Mouse (Mus musculus): ENCODE measurements around the gene Ywhah. TPM values are rescaled to one million over a fixed set of nuclear protein-coding genes. Genes with fewer than 3 reads are reported as not detected.

Ywhah gene
- polyA plus RNA-seq (2017; shearing (Covaris generic)): 100 to 1,000 TPM; 206 to 398 (median 214) TPM

DNA sequence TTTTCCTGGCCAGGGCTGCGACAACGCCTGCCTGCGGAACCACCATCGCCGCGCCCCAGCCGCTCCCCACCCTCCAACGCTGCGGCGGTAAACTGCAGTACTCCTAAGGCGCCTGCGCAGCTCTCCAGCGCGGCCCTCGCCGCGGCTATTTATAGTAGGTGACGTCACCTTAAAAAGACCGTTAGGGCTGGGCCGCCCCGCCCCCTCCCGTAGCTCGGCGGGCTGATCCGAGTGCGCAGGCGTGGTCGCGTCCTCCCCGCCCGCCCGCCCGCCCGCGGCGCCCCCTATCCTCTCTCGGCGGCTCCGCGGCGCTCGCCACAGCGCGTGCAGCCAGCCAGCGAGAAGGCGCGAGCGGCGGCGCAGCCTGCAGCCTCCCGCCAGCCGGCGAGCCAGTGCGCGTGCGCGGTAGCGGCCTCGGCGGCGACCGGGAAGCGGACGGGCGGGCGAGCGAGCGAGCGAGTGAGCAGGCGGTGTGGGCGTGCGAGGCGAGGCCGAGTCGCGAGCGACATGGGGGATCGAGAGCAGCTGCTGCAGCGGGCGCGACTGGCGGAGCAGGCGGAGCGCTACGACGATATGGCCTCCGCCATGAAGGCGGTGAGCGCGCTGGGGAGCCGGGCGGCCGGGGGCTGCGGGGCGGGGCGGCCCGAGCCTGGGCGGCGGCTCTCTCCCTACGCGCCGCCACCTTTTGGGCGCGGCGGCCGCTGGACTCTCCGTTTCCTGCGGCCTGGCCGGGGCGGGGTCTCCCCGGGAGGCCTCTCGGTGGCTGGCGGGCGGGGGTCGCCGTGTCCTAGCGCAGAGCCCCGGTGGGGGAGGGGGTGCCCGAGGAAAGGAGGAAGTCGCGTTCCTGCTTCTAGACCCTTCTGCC lies at the start of gene Ywhah:
Gene Ywhah, plus strand, starts transcription at position 256 of the 865 bp plus-strand sequence.
- peak; percentile 91 for ATAC-seq

DNA sequence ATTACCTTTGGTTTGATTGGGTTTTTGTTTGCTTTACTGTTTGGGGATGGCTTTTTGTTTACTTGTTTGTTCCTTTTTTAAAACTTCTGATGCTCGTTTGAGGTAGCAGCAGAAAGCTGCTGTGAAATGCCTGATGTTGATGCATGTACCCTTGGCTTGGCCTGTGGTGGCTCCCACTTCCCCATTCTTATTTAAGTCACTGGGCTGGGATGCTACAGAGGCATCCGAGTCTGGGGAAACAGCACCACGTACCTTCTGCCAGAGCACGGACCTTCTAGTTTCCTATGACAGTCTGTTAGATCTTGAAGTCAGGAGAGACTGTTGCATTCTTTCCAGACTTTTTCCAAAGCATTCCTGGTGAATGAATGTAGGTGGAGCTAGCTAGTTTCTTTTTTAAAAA lies 42.1 kb upstream of the Ywhah start:
- no peak for ATAC-seq

DNA sequence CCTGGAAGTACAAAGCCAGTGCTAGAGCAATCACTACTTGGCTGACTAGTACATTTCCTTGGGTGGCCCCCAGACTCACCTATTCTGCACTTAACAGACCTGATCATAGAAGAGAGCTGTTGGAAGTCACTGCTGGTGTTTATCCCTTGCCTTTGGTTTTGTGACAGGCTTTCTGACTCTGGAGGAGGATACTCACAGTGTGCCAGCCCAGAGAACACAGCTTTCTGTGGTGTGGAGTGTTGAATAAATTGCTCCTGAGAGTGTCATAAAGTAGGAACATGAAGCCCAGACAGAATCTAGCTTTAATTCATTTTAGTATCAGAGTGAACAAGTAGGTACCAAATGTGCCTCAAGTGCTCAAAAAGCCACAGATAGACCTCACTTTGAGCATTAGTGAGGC lies 41.4 kb upstream of the Ywhah start:
- no peak for ATAC-seq

DNA sequence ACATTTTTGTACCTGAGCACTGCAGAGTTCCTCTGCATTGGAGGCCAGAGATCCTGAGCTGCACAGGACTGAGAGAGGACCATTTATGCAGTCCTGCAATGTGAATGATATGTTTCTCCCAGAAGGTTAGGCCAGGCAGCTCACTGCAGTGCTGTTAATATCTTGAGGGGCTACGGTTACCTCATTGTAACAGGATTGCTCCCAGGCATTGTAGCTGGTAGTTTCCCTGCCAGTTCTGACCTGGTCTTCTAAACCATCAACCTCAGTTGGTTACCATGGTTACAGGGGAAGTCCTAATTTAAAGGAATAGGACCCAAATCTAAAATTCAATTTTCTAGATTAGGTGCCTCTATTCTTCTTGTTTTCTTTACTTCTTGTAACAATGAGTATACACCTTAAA lies 33.2 kb upstream of the Ywhah start:
- no peak for ATAC-seq

DNA sequence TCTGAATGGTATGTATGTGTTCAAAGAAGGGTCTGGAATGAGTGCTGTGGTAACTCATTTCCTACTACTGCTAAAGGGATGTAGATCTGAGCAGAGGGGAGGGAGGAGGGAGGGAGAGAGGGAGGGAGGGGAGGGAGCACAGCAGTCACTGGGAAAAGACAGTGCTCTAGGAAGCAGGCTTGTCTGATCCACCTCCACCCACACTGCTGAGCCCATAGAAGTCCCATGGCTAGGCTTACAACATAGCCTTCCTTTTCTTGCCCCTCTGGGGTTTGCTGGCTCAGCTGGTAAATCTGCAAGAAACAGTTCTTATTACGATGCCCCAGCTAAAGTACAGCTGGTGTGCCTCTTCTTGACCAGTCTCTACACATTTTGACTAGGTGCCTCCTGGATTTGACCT lies 30.7 kb upstream of the Ywhah start:
- no peak for ATAC-seq

DNA sequence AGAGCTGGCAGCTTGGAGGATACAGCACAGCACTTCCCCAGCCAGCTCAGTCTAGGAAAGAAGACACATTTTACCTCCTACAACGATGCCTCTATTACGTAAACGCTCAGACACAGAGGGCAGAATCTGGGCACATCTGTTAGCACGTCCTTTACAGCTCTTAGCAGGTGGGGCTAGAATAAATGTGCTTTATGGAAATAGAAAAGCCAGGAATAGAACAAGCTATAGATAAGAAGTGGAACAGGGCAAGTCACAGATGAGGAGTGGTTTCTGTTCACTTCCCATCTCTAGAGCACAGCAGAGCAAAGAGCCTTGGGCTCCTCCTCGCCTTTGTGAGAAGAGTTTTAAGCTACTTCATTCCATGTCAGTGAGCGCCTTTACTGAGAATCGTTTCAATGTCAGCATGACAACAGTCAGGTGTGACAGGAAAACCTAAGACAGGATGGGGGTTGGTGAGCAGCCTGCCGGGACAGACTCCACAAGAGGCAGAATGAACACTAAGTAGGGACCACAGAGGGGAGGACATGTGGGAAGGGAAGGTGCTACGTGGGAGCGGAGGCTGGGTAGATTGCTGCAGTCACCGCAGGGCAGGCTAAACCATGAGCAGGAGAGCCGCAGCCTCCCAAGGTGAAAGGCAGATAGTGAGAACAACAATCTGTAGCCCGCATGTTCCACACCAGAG lies 28.5 kb upstream of the Ywhah start:
- no peak for ATAC-seq

DNA sequence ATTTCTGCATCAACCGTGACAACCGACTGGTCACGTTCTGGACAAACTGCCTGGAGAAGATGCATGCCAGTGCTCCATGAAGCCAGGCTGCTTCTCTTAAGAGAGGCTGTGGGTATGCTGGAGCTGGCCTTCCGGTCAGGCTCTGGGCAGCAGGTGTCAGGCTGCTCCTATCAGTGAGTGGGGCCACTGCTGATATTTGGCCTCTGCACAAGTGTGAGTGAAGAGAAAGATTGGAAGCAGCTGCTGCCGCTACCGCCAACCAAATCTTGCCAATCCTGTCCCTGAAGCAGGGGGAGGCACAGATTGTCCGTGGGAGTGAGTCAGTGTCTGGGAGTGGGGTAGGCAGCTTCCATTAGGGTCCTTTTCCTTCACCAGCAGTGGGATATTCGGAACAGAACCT lies 27.5 kb upstream of the Ywhah start:
- no peak for ATAC-seq

DNA sequence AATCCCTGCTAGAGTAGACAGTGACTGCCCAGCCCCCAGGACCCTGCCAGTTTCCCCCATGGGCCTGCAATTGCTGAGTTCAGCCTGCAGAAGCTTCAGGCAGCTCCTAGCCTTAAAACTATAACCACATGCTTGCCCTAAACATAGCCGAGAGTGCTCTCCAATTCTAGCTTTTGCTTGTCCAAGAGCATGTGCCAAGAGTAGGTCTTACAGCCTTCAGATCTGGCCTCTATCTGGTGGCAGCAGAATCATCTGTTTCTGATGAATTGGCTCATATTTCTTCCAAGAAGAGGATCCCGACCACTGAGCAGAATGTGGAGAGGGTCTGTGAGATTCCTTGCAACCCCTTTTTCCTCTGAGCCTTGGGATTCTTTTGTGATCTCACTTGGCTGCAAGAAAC lies 24.1 kb upstream of the Ywhah start:
- ATAC-seq: no peak

DNA sequence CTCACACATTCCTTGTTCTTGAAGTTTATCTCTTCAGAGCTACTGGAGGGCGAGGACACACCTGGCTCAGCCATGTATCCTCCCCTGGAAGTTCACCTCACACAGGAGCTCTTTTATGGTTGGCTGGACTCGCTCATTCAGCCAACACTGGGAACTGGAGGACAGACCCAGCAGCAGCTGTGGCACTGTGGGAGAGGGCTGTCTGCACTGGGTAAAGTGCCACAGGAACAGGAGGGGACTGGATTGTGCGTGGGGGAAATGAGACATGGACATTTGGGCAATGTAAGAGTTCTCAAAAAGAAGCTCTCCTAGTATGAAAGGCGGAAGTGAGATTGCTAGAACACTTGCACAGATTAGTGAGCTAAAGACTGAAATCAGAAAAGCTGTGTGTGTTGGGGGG lies 22.9 kb upstream of the Ywhah start:
- no peak for ATAC-seq

DNA sequence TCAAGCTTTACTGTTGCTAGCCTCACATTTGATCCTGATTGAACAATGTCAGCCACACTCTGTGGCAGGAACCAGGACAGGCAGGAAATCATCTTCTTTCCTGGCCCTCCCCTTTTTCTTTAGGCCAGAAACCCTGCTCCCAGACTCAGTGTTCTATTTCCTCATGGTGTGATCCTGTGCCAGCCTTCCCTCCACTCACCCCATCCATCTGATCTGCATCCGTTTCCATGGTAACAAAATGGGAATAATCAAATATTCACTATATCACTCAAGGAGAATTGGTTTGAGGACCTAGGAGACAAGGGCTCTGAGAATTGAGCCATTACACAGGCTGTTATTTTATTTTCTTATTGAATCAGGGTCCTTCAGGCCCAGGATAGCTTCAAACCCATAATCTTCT lies 22.1 kb upstream of the Ywhah start:
- ATAC-seq: no peak

DNA sequence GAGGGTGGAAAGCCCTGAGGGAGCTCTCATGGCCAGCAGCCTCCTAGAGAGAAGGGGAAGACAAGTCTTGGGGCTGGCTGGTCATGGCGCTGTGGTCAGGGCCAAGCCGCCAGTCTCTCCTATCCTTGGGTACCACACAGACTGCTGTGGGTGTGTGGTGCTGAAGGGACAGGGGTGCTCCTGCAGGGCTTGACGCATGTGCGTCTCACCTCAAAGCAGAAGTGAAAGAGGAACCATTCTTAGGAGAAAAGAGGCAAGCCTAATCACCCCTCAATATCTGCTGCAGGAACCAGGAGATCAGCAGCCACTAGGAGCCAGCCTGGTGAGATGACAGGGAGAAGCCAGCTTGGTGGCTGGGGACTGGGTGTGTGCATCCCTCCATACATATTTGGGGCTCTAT lies 20.9 kb upstream of the Ywhah start:
- ATAC-seq: no peak

DNA sequence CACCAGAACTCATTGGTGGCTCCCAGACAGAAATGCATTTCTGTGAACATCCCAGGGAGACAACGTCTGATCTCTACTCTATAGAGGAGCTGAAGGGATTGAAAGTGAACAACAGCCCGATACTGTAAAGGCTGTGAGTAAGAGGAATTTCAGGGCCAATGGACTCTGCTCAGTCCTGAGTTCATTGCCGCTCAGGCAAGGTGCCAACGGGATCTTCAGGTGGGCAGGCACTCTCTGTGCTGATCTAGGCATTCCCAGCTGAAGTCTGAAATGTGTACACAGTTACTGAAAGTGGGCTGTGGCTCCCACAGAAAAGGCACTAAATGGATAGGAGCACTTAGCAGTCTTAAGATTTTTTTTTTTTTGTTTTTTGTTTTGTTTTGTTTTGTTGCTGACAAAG lies 19.8 kb upstream of the Ywhah start:
- ATAC-seq: no peak

DNA sequence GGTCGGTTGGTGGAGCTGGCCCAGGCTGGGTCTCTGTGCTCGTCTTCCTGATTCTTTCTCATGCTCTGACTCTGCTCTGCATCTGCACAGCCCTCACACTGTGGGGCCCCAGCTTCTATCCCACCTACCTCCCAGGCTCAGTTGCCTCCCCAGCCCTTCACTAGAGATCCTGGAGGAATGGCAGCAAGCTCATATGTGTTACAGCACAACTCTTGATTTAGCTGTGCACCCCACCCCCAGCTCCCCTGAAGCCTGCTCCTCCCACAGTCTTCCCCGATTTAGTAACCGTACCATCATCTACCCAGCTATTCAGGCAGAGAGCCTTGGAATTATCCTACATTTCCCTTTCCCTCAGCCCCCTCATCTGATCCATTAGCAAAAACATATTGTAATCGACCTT lies 17.5 kb upstream of the Ywhah start:
- no peak for ATAC-seq

DNA sequence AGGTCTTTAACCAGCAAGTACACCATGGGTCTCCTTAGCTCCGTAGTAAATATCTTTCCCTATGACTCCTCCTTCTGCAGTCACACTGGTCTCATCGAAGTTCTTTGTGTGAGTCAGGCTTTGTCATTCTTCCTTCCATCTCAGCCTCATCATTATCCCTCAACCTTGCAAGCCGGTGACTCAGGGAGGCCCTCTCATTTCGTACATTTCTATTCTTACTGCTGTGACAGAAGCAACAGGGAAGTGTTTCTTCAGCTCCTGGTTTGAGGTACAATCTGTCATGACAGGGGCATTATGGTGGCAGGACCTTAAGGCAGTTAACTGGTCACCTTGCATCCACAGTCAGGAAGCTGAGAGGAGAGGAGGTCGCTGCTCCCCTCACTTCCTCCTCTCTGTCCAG lies 15.8 kb upstream of the Ywhah start:
- ATAC-seq: no peak

DNA sequence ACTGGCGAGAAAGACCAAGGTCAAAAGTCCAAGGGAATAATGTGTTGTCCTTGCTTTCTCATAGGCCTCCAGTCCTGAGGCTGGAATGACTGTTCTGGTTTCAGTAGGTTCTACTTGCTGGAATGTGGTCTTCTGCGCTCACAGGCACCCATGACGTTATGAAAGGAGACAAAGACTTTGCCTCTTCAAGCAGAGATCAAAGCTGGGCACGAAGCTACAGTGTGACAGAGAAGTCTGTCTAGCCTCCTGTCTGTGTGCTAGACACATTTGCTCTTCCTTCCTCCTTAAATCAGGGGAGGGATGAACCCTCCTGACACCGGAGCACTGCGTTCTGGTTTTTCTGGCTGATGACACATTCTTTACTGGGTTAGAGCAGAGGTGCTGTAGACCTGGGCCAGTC lies 15.1 kb upstream of the Ywhah start:
- no peak for ATAC-seq

DNA sequence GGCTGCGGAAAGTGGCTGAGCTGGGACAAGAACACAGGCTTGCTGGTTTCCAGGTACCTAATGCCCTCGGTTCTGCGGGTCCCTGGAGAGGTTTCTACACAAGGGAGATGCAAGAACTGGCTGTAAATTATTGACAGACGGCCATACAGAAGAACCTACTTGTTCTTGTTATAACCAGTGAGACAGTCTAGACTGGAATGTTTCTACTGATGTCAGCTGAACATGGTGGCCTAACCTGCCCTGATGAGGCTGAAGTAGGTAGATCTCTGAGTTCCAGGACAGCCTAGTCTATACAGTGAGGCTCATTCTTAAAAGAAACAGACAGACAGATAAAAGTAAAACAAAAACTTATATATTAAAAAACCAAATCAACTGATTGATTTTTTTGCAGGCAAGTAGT lies 14.5 kb upstream of the Ywhah start:
- no peak for ATAC-seq

DNA sequence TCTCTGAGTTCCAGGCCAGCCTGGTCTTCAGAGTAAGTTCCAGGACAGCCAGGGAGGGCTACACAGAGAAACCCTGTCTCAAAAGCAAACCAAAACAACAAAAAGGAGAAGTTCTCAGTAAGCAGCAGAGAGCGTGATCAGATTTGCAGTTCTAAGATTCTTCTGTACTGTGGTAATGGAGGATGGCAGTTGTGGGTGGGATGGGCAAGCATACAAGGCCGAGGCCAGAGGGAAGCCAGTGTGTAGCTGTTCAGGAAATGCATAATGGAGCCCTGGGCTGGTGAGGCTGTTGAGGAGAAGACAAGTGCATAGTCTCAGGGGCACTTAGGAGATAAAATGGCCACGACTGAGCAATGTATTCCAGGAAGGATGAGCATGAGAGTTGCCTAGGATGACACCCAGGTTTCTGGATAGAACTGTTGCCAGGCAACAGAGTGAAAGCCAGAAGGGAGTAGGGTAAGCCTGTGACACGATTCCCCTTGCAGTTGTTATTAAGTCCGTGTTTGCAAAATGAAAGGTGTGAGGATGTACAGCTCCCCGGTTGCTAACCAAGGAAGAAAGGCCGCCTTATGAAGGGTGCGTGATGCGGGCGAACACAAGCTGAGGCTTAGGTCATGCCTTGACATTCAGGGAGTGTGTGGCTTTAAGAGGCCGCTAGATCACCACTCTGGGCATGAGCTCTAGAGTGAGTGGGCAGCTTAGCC lies 13.0 kb upstream of the Ywhah start:
- no peak for ATAC-seq

DNA sequence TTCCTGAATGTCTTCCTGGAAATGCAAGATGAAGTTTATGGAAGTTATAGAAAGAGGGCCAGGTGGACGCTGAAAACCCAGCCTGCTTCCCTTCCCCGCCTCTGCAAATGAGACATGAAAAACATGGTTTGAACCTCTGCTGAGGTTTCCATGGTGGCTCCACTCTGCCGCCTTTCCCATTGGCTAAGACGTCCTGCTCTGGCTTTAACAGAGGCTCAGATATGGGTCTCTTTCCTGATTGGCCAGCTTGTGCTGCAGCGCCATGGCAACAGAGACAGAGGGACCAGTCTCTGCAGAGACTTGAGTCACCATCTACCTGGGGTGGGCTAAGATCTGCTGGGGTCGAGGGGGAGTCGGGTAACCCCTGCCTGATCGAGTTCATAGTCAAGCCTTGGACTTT lies 11.9 kb upstream of the Ywhah start:
- ATAC-seq: no peak

DNA sequence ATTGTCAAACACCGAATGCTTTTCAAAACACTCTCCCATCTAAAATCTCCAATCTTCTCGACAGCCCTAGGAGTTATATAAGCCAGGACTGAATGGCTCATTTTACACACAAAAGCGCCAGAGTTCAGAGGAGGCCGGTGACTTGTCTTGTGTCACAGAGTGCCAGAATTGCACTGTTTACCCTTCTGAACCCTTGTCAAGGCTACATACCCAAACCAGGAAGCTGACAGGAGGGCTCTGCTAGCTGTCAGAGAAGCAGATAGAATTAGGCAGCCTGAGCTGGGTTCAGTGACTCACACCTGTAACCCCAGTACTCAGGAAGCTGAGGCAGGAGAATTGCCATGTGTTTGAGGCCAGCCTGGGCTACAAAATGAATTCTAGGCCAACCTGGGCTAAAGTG lies 11.2 kb upstream of the Ywhah start:
- ATAC-seq: no peak

DNA sequence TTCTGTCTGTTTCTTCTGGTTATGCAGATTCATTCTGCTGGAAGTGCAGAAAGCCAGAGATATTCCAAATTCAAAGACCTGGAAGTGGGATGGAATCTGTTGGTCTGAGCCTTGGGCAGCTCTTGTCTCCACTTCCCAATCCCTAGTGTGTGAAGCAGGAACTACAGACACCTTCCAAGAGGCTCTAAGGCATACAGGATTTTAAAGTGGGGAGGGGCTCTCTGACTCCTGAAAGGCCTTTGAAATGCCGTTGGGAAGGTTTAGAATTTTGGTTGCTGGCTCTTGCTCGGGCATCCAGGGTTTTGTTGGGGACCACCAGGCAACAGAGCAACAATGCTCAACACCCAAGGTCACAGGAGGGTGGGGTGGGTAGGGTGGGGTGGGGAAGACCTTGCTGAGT lies 9.3 kb upstream of the Ywhah start:
- ATAC-seq: no peak

DNA sequence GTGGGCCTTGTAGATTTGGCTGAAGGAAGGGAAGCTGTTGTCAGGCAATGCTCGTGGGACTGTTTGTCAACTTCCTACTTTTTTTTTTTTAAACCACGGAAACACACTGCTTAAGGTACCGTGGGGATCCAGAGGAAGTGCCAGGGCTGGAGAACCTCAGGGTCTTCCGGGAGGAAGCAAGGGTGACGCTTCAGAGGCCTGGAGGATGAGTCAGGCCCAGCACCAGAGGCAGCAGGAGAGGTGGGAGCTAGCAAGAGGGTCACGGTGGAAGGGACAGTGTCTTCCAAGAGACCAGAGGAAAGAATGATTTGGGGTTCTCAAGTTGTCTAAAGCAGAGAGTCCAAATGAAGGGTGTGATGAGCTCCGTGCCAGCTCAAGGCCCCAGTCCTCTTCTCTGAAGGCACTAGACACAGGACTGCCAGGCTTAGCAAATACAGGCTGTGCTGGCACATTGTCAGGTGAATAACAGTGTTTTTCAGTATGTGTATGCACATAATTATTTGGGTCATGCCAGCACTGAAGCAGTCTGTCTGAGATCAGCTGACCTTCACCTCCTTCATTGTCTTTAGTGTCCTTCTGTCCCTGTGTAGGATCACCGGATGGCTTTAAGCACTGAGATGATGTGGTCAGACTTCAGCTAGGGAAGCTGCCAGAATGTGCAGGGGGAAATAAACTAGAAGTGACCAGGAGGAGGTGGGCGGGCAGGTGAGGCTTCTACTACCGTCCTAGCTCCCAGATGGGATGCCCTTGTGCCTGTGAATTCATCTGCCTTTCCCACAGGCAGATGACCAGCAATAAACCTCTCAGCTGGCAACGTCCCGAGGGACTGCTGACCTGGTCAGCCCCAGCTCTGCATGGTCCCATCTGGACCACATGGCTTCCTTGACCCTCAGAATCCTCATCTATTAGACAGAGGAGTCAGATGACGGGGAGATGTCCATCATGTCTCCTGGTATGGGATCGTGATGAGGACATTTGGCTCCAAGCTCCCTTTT lies 8.5 kb upstream of the Ywhah start:
- no peak for ATAC-seq

Data from inflammation-experienced regulatory T-cells, adult 6 months (primary cell).